Mouse (Mus musculus) neural tube, embryonic 11.5 days (tissue): ENCODE results near the gene H2afy2. TPM values are rescaled to one million over a fixed set of nuclear protein-coding genes. Genes with fewer than 3 reads are reported as not detected.
A peak's percentile ranks its signal among the peaks of the same experiment; 100 is the strongest.

ENCODE experiments used
- ATAC-seq: fragments of 200-750 bp; cut with Nextera tagmentation; 2 replicates; pipeline ENCODE4 v1.8.0; 2017; ENCODE audit warnings: moderate number of reproducible peaks, mild to moderate bottlenecking, moderate TSS enrichment, moderate library complexity; ENCODE audit not compliant: insufficient read depth, low FRiP score, low TSS enrichment
- DNase-seq: peaks from one replicate; pipeline ENCODE4 v3.0.0-alpha.2; 2015; ENCODE audit warnings: low spot score
- H3K27ac ChIP-seq: fragments of 300-500 bp; sonication (generic); 2 replicates; pipeline ENCODE4 v1.5.1; 2014; ENCODE audit warnings: low read depth, mild to moderate bottlenecking, low read length
- H3K27me3 ChIP-seq: fragments of 300-500 bp; sonication (generic); 2 replicates; pipeline ENCODE4 v1.6.1; 2014; ENCODE audit warnings: mild to moderate bottlenecking, low read length, mixed read lengths; ENCODE audit not compliant: control insufficient read depth, insufficient read depth
- H3K36me3 ChIP-seq: fragments of 300-500 bp; sonication (generic); 2 replicates; pipeline ENCODE4 v1.6.1; 2014; ENCODE audit warnings: mild to moderate bottlenecking, low read length, moderate library complexity, mixed read lengths; ENCODE audit not compliant: control insufficient read depth, insufficient read depth
- H3K4me1 ChIP-seq: fragments of 300-500 bp; sonication (generic); 2 replicates; pipeline ENCODE4 v1.6.1; 2014; ENCODE audit warnings: low read length, mixed read lengths; ENCODE audit not compliant: control insufficient read depth, insufficient read depth
- H3K4me2 ChIP-seq: fragments of 300-500 bp; sonication (generic); 2 replicates; pipeline ENCODE4 v1.6.1; 2014; ENCODE audit warnings: low read depth, mild to moderate bottlenecking, moderate library complexity
- H3K4me3 ChIP-seq: fragments of 300-500 bp; sonication (generic); 2 replicates; pipeline ENCODE4 v1.5.1; 2014; ENCODE audit warnings: low read depth, low read length
- H3K9ac ChIP-seq: fragments of 300-500 bp; sonication (generic); 2 replicates; pipeline ENCODE4 v1.6.1; 2014; ENCODE audit warnings: mild to moderate bottlenecking, low read length
- H3K9me3 ChIP-seq: fragments of 300-500 bp; sonication (generic); 2 replicates; pipeline ENCODE4 v1.6.1; 2016; ENCODE audit warnings: low read length; ENCODE audit not compliant: control insufficient read depth
- WGBS: fragments of 180-500 bp; shearing (Covaris S2); extraction: QIAGEN DNeasy Blood & Tissue Kit; methylation state at CpG from one replicate; pipeline ENCODE4 v1.1.7; 2014; 5-methylcytosine and 5-hydroxymethylcytosine counted together
- polyA plus RNA-seq: library from polyadenylated mRNA; unstranded; fragments of >200 nt; fragmentation: Nextera tagmentation; extraction: Ambion mirVana; gene quantifications from 2 replicates; pipeline ENCODE4 v1.2.1, GENCODE M21; 2014

H2afy2 gene
- polyA plus RNA-seq, 1 experiment from 2014 or later, result 246 TPM

DNA sequence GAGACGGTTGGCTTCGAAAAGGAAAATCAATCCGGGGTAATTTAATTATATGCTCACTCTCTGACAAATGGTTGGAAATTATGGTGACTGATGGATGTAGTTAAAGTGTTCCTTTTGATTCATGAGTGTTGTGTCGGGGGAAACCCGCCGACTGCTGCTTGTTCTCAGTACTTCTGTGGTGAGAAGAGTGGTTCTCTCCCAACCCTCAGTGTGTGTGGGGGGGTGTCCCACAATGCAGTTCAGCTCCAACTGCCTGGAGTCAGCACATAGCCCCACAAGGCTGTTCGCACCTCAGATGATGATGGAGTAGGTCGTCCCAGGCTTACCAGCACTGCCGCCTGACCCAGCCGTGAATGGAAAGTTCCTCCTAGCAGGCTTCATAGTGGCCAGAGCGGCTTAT is 54.8 kb downstream of the H2afy2 start:
- Histone ChIP-seq H3K36me3 (0 out of 2 replicates have a peak, but pooled peaks cover 3% of the 10 kb centered on the region), H3K27ac (no peak overlapping the region), H3K9me3 (no peaks in the 10 kb centered on the region), H3K4me2 (no peak overlapping the region), H3K27me3 (no peaks in the 10 kb centered on the region), H3K4me3 (no peak overlapping the region), H3K4me1 (no peaks in the 10 kb centered on the region), H3K9ac (no peak overlapping the region)
- DNase-seq (no peak), ATAC-seq (no peak)
- 56% methylated on average over 11 of the region's 11 CpGs for WGBS

DNA sequence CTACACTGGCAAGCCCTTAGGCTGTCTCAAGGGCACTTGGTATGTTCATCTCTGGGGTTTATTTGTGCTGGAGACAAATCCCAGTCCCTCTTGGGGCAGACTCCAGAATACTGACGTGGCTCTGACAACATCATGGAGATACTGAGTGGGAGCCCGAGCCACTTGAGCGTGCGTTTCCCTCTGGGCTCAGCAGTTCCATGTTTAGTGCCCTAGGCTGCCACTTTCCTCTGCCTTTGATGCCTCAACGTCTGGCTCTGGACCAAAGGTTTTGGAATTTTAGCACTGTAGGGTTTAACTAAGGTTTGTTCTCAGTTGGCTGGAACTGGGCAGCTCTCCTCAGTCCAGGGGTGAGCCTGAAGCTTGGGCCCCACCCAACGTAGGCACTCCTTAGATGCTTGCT is 60.7 kb downstream of the H2afy2 start:
- no peak overlapping the region for H3K4me3 ChIP-seq
- H3K27me3 ChIP-seq, result no peaks in the 10 kb centered on the region
- no peak for ATAC-seq
- no peak overlapping the region for H3K27ac ChIP-seq
- H3K9ac ChIP-seq, result no peak overlapping the region
- no peak for DNase-seq
- no peaks in the 10 kb centered on the region for H3K9me3 ChIP-seq
- 73% methylated on average over 6 of the region's 6 CpGs for WGBS
- H3K36me3 ChIP-seq, result no peaks in the 10 kb centered on the region
- no peaks in the 10 kb centered on the region for H3K4me1 ChIP-seq
- no peak overlapping the region for H3K4me2 ChIP-seq

DNA sequence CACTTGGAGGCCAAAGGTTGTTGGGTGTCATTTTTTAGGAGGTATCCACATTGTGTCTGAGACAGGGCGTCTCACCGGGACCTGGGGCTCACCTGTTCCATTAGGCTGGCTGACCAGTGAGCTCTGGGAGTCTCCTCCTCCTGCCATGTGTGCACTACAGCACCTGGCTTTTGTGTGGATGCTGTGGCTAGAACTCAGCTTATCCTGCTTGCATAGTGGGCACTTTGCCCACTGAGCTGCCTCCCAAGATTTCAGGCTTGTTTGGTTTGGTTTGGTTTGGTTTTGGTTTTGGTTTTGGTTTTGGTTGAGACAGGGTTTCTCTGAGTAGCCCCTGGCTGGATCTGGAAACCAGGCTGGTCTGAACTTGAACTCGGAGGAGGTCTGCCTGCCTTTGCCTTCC is 61.7 kb downstream of the H2afy2 start:
- no peak overlapping the region for H3K9ac ChIP-seq
- no peak overlapping the region for H3K4me2 ChIP-seq
- no peaks in the 10 kb centered on the region for H3K9me3 ChIP-seq
- no peaks in the 10 kb centered on the region for H3K4me1 ChIP-seq
- no peaks in the 10 kb centered on the region for H3K36me3 ChIP-seq
- WGBS, result 83% methylated on average over 3 of the region's 3 CpGs
- H3K27me3 ChIP-seq, result no peaks in the 10 kb centered on the region
- no peak for ATAC-seq
- H3K4me3 ChIP-seq, result no peak overlapping the region
- no peak overlapping the region for H3K27ac ChIP-seq
- DNase-seq, result no peak

DNA sequence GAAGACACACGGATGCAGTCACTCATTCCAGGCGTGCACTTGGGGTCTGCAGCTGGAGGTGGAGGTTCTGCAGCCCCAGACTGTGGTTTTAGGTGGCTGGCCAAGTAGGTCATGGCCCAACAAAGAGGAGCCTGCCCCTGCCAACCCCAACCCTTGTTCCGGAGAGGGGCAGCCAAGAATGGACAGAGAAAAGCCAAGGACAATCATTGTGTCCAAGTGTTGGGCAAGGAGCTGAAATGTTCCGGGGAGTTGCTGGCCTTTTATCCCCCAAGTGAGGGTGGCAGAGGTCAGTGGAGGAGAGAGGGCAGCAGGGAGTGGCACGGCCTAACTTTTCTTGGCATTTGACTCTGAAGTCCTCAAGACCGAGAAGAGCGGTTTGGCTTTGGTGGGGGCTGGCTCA is 63.6 kb downstream of the H2afy2 start:
- Histone ChIP-seq H3K9me3 (no peaks in the 10 kb centered on the region), H3K4me2 (no peak overlapping the region), H3K4me3 (no peak overlapping the region), H3K27ac (no peak overlapping the region), H3K9ac (no peak overlapping the region), H3K4me1 (peaks cover 5% of the 10 kb centered on the region; the same call in 1 of the 2 replicates), H3K36me3 (no peaks in the 10 kb centered on the region), H3K27me3 (no peaks in the 10 kb centered on the region)
- no peak for DNase-seq
- 87% methylated on average over 7 of the region's 7 CpGs for WGBS
- ATAC-seq, result no peak

DNA sequence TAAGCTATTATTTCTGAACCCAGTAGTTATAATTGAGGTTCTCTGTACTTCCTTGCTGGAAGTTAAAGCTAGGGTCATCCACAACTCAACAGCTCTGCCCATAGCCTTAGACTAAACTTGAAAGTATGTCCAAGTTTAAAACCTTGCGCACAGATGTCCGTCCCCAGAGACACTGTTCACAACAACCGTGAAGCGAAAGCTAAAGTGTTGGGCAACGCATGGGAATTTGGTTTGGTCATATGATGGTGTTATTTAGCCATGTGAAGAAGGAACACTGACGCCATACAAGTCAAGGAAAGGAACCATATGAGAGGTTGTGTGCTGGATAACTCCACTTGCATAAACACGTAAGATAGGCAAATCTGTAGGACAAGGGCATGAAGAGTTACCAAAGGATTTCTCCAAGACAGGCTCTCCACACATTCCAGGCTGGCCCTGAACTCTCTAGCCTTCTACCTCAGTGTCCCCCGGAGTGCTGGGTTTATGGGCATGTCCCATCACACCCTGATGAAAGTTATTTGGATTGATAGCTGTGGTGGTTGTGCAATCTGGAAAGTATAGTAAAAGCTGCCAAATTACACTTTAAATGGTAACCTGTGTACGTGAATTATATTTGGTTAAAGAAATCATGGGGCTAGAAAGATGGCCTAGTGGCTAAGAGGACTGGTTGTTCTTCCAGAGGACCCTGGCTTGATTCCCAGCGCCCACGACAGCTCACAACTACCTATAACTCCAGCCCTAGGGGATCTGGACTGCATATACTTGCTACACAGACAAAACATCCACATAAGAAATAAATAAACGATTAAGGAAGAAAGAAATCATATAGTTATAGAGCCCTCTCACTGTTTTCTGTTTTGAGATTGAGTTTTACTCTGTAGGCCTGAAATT is 66.3 kb downstream of the H2afy2 start:
- no peaks in the 10 kb centered on the region for H3K36me3 ChIP-seq
- H3K4me3 ChIP-seq, result no peak overlapping the region
- no peak overlapping the region for H3K9ac ChIP-seq
- H3K27ac ChIP-seq, result no peak overlapping the region
- H3K4me1 ChIP-seq, result peaks cover 6% of the 10 kb centered on the region; the same call in 1 of the 2 replicates
- no peak for DNase-seq
- ATAC-seq, result no peak
- 89% methylated on average over 12 of the region's 12 CpGs for WGBS
- no peak overlapping the region for H3K4me2 ChIP-seq
- H3K27me3 ChIP-seq, result no peaks in the 10 kb centered on the region
- no peaks in the 10 kb centered on the region for H3K9me3 ChIP-seq

DNA sequence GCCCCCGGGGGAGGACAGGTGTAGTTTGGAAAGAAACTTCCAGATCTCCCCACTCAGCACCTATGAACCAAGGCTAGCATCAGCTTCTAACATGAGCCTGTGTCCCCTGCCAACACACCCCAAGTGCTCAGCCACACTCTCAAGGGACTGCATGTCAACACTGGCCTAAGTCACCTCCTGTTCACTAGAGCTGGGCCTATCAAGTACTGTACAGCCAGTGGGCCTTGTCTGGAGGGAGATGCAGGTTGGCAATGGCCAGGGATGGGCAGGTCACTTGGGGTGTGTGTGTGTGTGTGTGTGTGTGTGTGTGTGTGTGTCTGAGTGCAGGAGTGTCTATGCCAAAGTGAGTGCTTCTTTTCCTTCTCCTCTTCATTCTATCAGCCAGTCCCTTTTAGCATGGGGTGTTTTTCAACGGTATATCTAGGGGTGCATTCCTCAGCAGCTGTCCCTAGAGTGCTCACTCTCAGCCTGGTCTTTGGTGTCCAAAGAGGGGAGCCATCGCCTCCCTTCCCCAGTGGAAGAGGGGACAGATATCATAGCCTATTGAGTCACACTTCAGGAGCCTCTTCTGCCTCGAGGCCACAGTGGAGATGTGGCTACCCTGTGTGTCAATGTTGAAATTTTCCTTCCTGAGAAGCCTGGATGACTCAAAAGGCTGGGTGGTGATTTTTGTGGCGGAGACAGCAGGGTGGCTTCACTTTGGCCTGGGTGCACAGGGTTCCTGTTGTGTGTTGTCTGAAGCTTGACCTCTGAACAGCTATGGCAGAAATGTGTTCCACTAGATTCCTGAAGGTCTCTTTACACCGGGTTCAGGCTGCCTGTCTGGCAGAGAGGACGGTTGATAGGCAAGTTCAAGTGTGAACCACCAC is 67.7 kb downstream of the H2afy2 start:
- ATAC-seq (no peak), DNase-seq (no peak)
- Histone ChIP-seq H3K9ac (no peak overlapping the region), H3K36me3 (no peaks in the 10 kb centered on the region), H3K4me2 (peak overlapping the region; percentile 78; the same call in 1 of the 2 replicates), H3K4me1 (peaks cover 6% of the 10 kb centered on the region; the same call in 1 of the 2 replicates), H3K4me3 (no peak overlapping the region; the same call in 1 of the 2 replicates), H3K27me3 (no peaks in the 10 kb centered on the region), H3K27ac (no peak overlapping the region), H3K9me3 (no peaks in the 10 kb centered on the region)
- WGBS, result 73% methylated on average over 7 of the region's 7 CpGs

DNA sequence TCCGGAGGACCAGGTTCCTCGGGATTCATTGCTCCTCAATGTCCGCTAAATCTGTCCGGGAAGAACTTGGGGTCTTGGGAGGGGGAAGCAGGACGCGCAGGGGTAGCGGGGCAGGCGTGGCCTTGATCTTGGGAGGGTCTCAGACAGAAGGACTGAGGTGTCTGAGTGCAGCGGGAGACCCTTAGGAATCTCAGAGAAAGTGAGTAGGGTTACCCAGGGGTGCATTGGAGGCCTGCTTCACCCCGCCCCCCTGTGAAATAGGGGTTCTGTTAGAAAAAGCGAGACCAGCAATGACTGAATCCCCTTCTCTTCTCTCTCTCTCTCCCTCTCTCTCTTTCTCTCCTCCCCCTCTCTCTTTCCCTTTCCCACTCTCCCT is 68.5 kb downstream of the H2afy2 start:
- Histone ChIP-seq H3K9me3 (no peaks in the 10 kb centered on the region), H3K9ac (peak overlapping the region; percentile 47), H3K36me3 (no peaks in the 10 kb centered on the region), H3K4me2 (peak overlapping the region; percentile 78), H3K4me1 (peaks cover 6% of the 10 kb centered on the region; the same call in 1 of the 2 replicates), H3K4me3 (peak overlapping the region; percentile 45), H3K27me3 (no peaks in the 10 kb centered on the region), H3K27ac (no peak overlapping the region)
- 5% methylated on average over 11 of the region's 11 CpGs for WGBS
- no peak for DNase-seq
- peak; percentile 35; the same call in 1 of the 2 replicates for ATAC-seq

DNA sequence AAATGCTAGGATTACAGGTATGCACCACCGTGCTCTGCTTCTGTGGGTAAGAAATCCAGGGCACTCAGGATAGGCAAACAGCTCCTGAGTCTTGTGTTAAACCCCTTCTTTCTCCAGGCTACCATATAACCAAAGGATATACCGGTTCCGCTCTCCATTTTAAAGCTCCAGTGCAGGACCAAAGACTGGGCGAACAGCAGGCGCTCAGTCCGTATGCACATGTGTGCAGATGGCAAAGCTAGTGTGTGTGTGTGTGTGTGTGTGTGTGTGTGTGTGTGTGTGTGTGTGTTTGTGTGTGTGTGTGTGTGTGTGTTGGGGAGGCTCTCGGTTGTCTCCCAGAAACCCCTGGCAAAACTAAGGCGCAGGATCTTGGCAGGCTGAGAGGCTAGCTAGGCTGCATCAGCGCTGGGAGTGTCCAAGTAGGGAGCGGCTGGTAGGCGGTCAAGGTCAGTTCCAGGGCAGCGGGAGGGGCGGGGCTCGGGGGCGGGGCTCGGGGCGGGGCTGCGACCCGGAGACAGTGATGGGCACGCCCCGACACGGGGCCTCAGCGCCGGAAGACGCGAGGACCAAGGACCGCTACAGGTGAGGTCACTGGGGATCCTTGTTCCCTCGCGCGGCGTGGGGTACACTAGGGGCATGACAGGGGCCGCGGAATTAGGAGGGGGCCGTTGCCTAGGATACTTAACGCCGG is 69.0 kb downstream of the H2afy2 start, which contains the start of gene Aifm2:
TSS of gene Aifm2 (plus strand) at position 493 of the 691 bp plus-strand sequence.
- peaks cover 6% of the 10 kb centered on the region; the same call in 1 of the 2 replicates for H3K4me1 ChIP-seq
- H3K36me3 ChIP-seq, result no peaks in the 10 kb centered on the region
- no peak within 1 kb of the TSS for H3K27ac ChIP-seq
- ATAC-seq (peak; percentile 82), DNase-seq (peak; percentile 72)
- no peaks in the 10 kb centered on the region for H3K9me3 ChIP-seq
- peak within 1 kb of the TSS; percentile 45 for H3K4me3 ChIP-seq
- peak within 1 kb of the TSS; percentile 78 for H3K4me2 ChIP-seq
- peak within 1 kb of the TSS; percentile 47 for H3K9ac ChIP-seq
- 15% methylated on average over 35 of the region's 36 CpGs for WGBS
- H3K27me3 ChIP-seq, result no peaks in the 10 kb centered on the region
